Mouse (Mus musculus) frontal cortex, postnatal 10 days (tissue): ENCODE data around the gene Zfp296.
"Not testable (repeated sequence)": the region's sequence is repeated elsewhere in the genome, so short reads cannot be mapped to it uniquely, and the experiment has no call there.

Experiments used
- DNase-seq, 2 experiments: peaks; one replicate each; pipeline ENCODE4 v3.0.0; 2022; ENCODE audit warnings: low spot score in 2 of 2, mixed read lengths in 1 of 2

Gene Zfp296

DNA sequence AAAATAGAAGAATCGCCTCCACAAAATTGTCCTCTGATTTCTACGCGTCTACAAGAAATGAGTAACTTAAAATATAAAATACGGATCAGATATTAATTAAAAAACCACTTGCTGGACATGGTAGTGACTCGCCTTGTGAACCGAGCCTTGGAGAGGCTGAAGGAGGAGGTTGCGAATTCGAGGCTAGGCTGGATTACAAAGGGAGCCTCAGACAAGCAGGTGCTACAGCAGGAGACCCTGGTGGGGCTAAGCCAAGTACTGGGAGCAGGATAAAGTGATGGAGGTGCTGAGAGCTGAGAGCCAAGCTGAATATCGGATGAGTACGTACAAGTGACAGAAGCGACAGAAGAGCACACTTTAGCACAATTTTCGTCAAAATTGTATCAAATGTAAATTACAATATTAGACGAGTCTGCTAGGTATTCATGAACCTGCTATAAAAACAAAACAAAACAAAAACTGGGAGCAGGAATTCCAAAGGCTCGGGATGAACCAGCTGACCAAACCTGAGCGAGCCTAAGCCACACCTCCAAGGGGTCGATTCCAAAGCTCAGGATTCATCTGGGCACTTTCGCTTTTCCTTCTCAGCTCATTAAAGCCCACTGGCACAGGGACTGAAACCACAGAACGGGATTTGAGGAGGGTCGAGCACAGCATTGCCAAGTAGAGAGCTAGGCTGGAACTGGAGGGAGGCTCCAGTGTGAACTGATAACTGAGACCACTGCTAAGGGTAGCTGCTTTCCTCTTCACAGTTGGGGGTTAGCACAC is 14.3 kb upstream of the Zfp296 start, which contains the start of gene Ppp1r37:
Gene Ppp1r37, minus strand, starts transcription at position 434 of the 768 bp plus-strand sequence.
- no peak for DNase-seq

DNA sequence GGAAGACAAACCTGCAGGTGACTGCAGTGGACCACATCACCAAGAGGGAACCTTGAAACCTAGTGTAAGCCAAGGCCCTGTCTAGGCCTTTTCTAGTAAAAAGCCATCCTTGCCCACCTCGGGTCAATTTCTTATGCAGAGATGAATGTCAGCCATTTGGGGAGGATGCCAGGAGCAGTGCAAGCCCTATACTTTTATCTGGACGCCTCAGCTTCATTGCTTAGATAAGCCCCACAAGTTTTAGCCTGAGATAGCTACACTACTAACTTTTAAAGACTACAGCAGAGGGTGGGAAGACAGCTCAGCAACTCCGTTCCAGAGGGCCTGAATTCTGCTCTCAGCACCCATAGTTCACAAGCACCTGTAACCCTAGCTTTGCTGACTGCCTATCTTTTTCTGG is 13.2 kb upstream of the Zfp296 start:
- no peak for DNase-seq

DNA sequence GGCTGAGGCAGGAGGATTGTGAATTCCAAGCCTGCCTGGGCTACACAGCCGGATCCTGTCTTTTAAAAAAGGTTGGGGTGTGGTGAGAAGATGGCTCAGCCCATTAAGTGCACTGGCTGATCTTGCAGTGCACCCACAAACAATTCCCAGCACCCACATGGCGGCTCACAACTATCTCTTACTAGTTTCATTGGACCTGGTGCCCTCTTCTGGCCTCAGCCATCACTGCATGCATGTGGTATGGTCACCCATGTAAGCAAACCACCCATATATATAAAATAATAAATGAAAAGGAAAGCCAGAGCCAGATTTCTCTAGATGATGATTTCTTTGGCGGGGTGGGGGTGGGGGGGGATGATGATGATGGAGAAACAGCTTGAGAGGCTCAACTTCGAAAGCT is 12.6 kb upstream of the Zfp296 start:
- no peak for DNase-seq

DNA sequence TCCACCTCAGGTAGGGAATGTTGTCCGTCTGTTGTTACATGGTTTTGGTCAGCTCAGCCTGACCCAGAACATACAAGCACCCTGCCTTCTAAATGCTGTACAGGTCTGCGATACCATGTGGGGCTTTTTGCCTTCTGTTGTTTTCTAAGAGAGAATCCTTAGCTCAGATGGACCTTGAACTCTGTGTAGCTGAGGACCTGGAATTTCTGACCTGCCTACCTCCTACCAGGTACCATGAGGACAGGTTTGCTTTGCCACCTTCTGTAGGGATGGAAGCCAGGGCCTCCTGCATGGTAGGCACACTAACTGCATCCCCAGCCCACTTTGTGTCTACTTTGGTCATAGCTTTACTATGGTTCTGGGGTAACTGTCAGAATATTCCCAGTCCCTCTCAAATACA is 11.3 kb upstream of the Zfp296 start:
- no peak for DNase-seq

DNA sequence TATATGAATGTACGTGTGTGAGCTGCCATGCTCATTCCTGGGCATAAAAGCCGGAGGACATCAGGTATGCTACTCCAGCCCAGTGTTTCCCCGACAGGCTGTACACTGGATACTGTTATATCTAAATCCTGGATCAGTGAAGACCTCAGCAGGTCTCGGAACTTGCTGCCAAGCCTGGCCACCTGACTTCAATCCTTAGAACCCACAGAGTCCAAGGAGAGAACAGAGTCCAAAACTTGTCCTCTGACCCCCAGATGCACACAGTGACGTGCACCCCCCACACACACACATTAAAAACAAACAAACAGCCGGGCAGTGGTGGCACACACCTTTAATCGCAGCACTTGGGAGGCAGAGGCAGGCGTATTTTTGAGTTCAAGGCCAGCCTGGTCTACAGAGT is 9.7 kb upstream of the Zfp296 start:
- no peak for DNase-seq

DNA sequence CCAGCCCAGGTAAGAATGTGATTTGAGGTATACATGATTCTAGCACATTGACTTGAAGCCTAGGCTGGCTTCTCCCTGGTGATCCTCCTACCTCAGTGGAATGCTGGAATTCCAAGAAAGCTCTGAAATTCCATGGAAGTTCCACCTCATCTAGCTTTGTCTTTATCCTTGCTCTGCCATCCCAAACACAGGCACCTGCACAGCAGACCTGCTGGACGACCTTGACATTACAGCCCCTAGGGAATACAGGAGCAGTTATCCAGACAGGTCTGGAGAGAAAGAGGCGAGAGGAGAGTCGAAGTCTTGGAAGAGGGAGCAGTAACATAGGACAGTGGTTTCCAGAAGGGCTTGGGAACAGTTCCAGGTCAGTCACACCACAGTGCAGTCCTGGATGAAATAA is 7.4 kb upstream of the Zfp296 start:
- no peak for DNase-seq

DNA sequence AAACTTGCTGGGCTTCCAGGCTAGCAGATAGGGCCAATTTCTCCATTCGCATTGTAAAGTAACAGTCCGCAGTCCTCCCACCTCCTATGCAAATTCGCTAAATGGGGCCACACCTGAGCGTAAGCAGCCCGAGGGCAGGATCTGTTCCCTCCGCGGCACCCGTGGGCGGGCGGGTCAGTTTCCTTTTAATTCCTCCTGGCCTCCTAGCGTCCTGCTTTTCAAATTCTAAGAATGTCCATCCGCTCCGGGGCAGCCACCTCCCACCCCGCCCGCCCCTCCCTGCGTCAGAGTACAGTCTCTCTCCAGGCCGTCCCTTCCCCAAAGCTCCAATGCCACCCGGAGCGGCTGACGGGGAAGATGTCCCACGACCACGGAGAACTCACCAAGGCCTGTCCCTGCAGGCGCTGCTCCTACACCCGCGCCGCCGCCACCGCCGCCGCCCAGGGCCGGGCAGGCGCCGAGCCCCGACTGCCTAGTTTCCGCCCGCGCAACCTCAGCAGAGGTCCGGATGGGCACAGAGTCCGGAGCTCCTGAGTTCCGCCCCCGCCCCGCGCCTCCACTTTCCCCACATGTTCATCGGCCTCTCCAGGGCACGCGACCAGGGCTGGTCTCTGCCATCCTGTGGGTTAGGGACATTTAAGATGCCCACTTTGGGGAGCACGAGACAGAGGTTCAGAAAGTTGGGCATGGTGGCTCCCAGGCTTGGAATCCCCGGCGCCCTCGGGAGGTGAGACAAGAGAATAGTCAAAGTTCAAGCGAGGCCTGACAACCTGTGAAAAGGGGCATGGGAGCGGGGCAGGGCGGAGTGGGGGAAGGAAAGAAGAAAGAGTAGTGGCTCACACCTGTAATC is 3.9 kb upstream of the Zfp296 start:
- DNase-seq: peak in 1 of 2 experiments; percentile 69

DNA sequence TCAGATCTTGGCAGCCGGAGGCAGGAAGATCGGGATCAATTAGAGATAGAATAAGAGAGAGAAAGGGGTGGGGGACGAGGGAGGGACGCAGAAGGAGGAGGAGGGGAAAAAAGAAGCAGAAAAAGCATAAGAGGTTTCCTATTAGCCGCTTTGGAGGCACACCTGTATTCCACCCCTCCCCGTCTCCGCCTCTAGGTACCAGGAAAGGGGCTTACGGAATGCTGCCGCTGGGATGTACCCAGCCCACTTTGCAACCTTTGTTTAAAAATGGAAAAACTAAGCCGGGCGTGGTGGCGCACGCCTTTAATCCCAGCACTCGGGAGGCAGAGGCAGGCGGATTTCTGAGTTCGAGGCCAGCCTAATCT is 3.3 kb upstream of the Zfp296 start:
- DNase-seq: no peak

DNA sequence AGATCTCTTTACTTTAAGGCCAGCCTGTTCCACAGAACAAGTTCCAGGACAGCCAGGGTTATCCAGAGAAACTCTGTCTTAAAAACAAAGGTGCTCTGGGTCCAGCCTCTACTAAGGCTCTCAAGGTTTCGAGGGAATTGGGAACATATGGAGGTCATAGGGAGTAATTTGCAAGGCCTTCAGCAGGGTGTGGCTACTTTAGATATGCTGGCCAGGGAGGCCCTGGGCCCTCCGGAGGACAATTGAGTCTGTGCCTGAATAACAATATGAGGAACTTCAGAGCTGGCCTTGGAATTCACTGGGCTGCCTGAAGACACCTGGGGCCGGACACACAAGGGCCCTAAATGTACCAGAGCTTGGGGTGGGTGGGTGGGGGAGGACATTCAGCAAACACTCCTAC is 1.5 kb upstream of the Zfp296 start:
- DNase-seq: no peak

DNA sequence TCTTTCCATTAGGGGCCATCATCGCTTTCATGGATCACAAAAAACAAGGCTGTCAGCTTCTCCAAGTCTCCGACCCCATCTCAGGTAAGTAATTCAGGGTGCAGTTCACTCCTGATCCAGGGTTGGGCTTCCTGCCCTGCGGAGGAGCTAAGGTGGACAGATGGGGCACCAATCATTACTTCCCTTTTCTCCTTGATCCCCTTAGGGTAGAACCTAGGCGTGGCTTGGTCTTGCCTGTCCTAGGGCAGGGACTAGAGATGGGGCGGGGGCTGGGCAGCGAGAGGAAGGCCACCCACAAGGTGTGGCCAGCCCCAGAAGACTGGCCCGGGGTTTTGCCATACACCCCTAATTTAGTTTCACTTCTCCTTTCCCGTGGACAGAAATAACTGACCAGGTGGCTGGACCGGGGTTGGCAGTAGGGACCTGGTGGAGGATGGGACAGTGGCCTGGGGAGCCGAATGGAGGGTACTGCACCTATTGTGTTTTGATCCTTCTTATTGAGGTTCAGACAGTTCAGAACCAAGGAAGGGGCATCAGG is 859 bp downstream of the Zfp296 start:
- DNase-seq: no peak

DNA sequence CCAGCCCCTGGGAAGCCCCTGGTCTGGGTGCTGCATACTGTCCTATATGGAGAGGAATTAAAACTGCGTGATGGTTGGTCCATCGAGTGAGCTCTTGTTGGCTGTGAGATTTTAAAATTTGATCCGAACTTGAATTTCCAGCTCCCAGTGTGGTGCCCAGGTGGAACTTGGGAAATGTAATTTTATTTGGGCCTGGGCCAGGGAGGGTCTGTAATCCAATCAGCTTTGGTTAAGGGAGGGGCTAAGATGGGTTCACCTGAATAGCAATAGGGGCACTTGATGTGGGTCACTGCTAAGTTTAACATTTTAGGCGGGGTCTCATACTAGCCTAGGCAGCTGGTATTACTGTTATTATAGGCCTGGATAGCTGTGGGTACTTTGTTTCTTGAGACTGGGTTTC is 1.3 kb downstream of the Zfp296 start:
- DNase-seq: no peak

DNA sequence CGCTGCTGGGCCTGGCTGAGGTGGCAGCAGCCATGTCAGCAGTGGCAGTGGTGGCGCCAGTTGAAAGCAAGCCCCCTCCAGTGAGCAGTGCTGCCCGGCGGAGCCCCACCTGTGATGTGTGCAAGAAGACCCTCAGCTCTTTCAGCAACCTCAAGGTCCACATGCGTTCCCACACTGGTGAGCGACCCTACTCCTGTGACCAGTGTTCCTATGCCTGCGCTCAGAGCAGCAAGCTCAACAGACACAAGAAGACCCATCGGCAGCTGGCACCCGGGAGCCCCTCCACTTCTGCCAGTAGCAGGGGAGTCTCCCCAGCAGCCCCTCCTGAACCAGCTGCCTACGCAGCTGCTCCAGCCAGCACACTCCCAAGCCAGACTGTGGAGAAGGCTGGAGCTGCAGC is 2.7 kb downstream of the Zfp296 start:
- no peak for DNase-seq

DNA sequence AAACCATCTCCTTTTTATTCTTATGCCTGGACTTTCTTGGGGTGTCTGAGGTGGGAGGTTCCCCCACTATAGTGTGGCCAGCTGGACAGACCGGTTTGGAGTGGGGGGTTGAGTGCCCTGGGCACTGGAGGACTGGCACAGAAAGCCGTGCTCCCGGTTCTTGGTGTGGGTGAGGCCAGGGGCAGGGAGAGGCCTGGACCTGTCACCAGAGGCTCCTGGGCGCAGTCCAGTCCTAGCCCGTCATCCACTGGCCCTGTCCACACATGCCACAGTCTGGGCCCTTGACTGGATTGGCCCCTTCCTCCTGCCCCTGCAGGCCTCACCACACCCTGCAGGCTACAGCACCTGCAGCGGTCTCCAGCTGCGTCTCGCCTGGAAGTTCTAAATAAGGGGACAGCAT is 3.5 kb downstream of the Zfp296 start:
- DNase-seq: no peak

DNA sequence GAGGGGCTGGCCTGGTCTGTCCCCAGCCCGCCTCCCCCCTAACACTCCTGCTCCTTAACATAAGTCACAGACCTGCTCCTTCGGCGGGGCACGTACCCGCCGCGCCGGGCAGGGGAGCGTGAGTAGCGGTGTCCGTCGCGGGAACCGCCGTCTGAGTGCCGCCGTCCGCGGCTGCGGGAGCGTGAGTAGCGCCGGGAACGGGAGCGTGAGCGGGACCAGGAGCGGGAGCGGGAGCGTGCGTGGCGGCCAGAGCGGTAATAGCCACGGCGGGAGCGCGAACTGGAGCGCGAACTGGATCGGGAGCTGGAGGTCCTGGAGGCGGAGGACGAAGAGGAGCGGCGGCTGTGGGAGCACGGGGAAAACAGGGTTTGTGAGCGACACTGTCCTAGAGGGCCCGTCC is 9.2 kb downstream of the Zfp296 start:
- DNase-seq: no peak

DNA sequence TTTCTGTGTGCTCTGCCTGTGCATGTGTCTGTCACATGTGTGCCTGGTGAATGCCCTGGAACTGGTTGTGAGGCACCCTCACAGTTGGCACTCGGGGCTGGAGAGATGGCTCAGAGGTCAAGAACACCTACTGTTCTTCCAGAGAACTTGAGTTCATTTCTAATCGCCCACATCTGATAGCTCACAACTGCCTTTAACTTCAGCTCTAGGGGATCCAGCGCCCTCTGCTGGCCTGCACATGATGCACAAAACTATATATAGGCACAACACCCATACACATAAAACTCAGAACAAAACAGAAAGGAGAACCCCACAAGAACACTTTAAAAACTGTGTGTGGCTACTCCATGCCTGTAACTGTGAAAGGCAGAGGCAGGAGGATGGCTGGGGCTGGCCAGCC is 12.1 kb downstream of the Zfp296 start:
- DNase-seq: no peak

DNA sequence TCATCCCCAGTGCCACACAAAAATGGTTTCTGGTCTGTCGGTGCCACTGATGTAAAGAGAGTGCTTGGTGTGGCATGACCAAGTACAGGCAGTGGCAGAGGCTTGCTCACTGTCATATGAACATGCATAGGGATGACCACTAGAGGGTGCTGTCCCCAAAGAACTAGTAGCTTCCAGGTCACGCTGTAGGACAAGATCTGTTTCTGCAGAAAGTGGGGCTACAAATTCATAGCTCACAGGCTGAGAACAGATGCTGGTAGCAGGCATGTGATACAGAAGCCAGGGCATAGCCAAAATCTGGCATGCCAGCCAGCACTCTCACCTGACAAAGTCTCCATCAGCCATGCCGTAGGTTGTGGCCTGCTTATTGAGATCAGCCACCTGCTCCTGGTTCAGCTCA is 12.8 kb downstream of the Zfp296 start:
- peak; percentile 63 to 64 for DNase-seq

DNA sequence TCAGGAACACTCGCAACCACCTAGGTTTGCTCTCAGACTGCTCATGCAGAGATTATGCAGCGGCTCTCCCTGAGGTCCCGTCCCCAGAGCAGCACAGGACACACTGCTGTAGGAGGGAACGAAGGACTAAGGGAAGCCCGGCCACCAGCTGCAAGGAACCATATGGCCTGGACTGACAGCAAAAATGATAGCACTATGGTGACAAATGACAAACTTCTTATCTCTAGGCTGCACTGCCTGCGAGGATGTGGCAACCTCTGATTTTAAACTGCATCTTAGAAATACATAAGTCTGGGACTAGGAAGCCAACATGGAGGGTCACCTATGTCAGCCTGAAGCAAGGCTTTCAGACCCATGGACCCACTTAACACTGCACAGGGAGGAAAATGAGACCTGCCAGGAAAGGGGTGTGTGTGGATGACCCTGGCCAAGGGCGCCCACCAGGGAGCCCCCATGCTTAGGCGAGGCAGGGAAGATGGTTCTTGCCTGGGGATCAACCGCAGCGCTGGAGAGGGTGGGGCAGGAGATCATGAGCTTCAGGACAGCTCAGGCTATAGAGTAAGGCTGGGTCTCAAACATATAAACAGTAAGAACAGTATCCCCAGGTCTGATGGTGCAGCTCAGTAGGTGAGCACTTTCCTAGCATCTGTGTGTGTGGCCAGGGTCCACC is 16.1 kb downstream of the Zfp296 start:
- DNase-seq: no peak

DNA sequence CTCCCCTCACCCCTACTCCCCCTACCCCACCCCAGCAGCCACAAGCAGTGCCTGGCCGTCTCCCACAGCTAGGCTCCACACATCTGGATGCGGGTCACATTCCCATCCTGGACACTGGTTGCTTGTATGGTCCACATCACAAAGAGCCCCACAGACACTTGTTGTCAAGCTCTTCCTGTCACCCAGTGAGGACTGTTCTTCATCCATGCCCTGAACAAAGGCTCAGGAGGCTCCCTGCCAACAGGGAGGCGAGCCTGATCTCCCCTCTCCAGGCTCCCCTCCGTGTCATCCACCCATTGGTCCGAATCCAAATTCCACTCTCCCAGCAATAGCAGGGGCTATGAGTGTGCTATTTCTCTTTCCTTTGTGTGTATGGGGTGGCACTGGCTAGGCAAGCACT is 23.5 kb downstream of the Zfp296 start:
- no peak for DNase-seq

DNA sequence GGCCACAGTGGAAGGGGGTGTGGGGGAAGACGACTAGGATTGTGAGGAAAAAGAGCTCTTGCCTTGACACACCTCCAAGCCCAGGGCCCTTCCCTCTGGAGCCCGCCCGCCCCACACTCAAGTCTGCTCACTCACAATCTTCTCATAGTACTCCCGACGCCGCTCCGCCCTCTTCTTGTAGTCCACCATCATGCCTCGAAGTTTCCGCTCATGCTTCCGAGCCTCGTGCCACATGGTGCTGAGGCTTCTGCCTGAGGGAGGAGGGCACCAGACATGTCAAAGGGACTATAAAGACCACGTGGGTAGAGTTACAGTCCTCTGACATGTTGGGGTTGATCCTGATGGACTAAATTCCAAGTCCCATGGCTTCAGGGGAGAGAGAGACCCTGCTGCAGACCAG is 26.0 kb downstream of the Zfp296 start:
- no peak for DNase-seq

DNA sequence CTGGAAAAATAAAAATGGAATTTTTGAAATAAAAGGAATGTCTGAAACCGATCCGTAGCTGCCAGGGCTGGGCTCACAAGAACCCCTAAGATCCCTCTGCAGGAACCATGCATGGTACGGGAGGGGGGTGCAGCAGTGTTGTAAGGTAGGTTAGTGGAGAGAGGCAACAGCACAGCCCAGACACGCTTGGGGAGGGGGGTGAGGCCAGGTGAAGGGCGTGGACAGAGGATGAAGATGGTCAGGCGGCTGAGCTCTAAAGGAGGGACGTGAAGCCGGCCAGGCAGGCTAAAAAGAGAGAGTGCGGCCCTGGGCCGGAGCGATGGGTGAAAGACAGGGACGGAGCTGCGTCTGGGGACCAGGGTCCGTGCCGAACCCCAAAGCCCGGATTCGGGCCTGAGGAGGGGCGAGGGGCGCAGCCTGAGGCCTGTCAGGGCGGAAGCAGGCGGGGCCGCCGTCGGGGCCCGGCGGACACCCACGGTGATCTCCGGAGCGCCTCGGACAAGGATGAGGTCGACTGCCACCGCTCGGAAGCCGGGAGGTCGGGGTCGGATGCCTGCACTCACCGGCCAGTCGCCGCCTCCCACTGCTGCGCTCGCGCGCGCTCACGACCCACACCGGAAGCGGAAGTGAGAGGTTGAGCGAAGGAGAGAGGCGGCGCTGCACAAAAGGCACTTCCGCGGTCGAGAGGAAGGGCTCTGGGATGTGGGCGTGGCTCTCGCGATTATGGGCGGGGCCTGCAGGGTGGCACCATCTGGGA is 26.9 kb downstream of the Zfp296 start, which contains the start of gene Clasrp:
Gene Clasrp, minus strand, starts transcription at position 638 of the 757 bp plus-strand sequence.
- DNase-seq: peak; percentile 91 to 95

DNA sequence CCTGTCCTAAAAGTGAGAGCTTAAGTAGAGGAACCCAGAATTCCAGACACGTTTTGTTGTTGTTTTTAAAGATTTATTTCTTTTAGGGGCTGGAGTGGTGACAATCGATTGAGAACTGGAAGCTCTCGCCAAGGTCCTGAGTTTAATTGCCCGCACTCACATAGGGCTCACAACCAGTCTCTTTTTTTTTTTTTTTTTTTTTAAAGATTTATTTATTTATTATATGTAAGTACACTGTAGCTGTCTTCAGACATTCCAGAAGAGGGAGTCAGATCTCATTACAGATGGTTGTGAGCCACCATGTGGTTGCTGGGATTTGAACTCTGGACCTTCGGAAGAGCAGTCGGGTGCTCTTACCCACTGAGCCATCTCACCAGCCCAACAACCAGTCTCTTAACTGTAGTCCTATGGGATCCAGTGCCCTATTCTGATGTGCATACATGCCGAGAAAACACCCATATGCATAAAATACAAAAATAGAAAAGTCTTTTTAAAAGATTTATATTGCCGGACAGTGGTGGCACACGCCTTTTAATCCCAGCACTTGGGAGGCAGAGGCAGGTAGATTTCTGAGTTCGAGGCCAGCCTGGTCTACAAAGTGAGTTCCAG is 27.6 kb downstream of the Zfp296 start:
- DNase-seq: not testable (repeated sequence)
